Mouse (Mus musculus) C2C12 (cell line): ENCODE data around the gene Sart1.

Experiments used
- CTCF ChIP-seq: IDR thresholded peaks from one replicate; pipeline ENCODE4 v1.5.1; 2011; ENCODE audit not compliant: control insufficient read depth, insufficient read depth, insufficient read length
- MYOD1 ChIP-seq: IDR thresholded peaks from one replicate; pipeline ENCODE4 v1.6.1; 2011; ENCODE audit warnings: low read depth; ENCODE audit not compliant: control insufficient read depth, insufficient read length
- USF1 ChIP-seq: IDR thresholded peaks from one replicate; pipeline ENCODE4 v1.6.1; 2011; ENCODE audit warnings: low read depth, mild to moderate bottlenecking, control low read depth, moderate library complexity

GRCm38 (mm10) chr19:5365751-5366150, 22.8 kb downstream of the Sart1 start:
- TF ChIP-seq CTCF (no peak), USF1 (no peak), MYOD1 (no peak)
